Mouse (Mus musculus): Measurements from ENCODE around the gene Mrps34. TPM values are rescaled to one million over a fixed set of nuclear protein-coding genes. Genes with fewer than 3 reads are reported as not detected.
A peak's percentile ranks its signal among the peaks of the same experiment; 100 is the strongest.

Gene Mrps34
- polyA plus RNA-seq, 1 experiment from 2014 or later, result 82.6 TPM

- no peak overlapping the region for H3K27ac ChIP-seq
- H3K9ac ChIP-seq, result no peak overlapping the region
- H3K4me2 ChIP-seq (replicated peaks), result no peak overlapping the region
- DNase-seq (ENCODE audit: low spot score) (no peak), ATAC-seq (ENCODE audit: low FRiP score) (no peak)
- no peaks in the 10 kb centered on the region for H3K4me1 ChIP-seq (replicated peaks; ENCODE audit: control insufficient read depth, insufficient read depth, low read length)
- no peaks in the 10 kb centered on the region for H3K9me3 ChIP-seq (ENCODE audit: control insufficient read depth, low read length)
- H3K27me3 ChIP-seq (ENCODE audit: control insufficient read depth, insufficient read depth, low read length), result no peaks in the 10 kb centered on the region
- 67% methylated on average over 10 of the region's 10 CpGs for WGBS
- peaks cover under 1% of the 10 kb centered on the region for H3K36me3 ChIP-seq (replicated peaks; ENCODE audit: control insufficient read depth, insufficient read depth)
- H3K4me3 ChIP-seq (replicated peaks; ENCODE audit: low read length), result no peak overlapping the region
Measured at GRCm38 (mm10) chr17:24877336-24878116, 17.4 kb upstream of the Mrps34 start.

- Histone ChIP-seq H3K9ac (no peak overlapping the region), H3K4me1 (replicated peaks; ENCODE audit: control insufficient read depth, insufficient read depth, low read length) (no peaks in the 10 kb centered on the region), H3K9me3 (ENCODE audit: control insufficient read depth, low read length) (no peaks in the 10 kb centered on the region), H3K27ac (no peak overlapping the region), H3K27me3 (ENCODE audit: control insufficient read depth, insufficient read depth, low read length) (no peaks in the 10 kb centered on the region), H3K4me3 (replicated peaks; ENCODE audit: low read length) (no peak overlapping the region), H3K36me3 (replicated peaks; ENCODE audit: control insufficient read depth, insufficient read depth) (peaks cover 6% of the 10 kb centered on the region), H3K4me2 (replicated peaks) (no peak overlapping the region)
- ATAC-seq (ENCODE audit: low FRiP score) (no peak), DNase-seq (ENCODE audit: low spot score) (no peak)
- WGBS, result 44% methylated on average over 5 of the region's 5 CpGs
Measured at GRCm38 (mm10) chr17:24878117-24878397, 16.9 kb upstream of the Mrps34 start.

- WGBS, result 80% methylated on average over 8 of the region's 8 CpGs
- peaks cover 10% of the 10 kb centered on the region for H3K36me3 ChIP-seq (replicated peaks; ENCODE audit: control insufficient read depth, insufficient read depth)
Measured at GRCm38 (mm10) chr17:24878531-24878930, 16.4 kb upstream of the Mrps34 start.

GRCm38 (mm10) chr17:24881738-24882440, 13.0 kb upstream of the Mrps34 start:
- ATAC-seq (ENCODE audit: low FRiP score), result no peak
- Histone ChIP-seq H3K27ac (no peak overlapping the region), H3K9me3 (ENCODE audit: control insufficient read depth, low read length) (no peaks in the 10 kb centered on the region), H3K4me3 (replicated peaks; ENCODE audit: low read length) (no peak overlapping the region), H3K4me1 (replicated peaks; ENCODE audit: control insufficient read depth, insufficient read depth, low read length) (peaks cover 7% of the 10 kb centered on the region), H3K4me2 (replicated peaks) (no peak overlapping the region), H3K27me3 (ENCODE audit: control insufficient read depth, insufficient read depth, low read length) (no peaks in the 10 kb centered on the region), H3K36me3 (replicated peaks; ENCODE audit: control insufficient read depth, insufficient read depth) (peaks cover 21% of the 10 kb centered on the region), H3K9ac (no peak overlapping the region)
- no peak for DNase-seq (ENCODE audit: low spot score)
- WGBS, result 54% methylated on average over 7 of the region's 7 CpGs

More at GRCm38 (mm10) chr17:24878531-24878930, 16.4 kb upstream of the Mrps34 start:
- no peaks in the 10 kb centered on the region for H3K27me3 ChIP-seq (ENCODE audit: control insufficient read depth, insufficient read depth, low read length)
- no peak overlapping the region for H3K4me2 ChIP-seq (replicated peaks)
- no peak overlapping the region for H3K4me3 ChIP-seq (replicated peaks; ENCODE audit: low read length)
- H3K27ac ChIP-seq, result no peak overlapping the region
- no peaks in the 10 kb centered on the region for H3K4me1 ChIP-seq (replicated peaks; ENCODE audit: control insufficient read depth, insufficient read depth, low read length)
- ATAC-seq (ENCODE audit: low FRiP score) (no peak), DNase-seq (ENCODE audit: low spot score) (no peak)
- no peak overlapping the region for H3K9ac ChIP-seq
- no peaks in the 10 kb centered on the region for H3K9me3 ChIP-seq (ENCODE audit: control insufficient read depth, low read length)

GRCm38 (mm10) chr17:24884391-24884790, 10.5 kb upstream of the Mrps34 start:
- Histone ChIP-seq H3K4me1 (replicated peaks; ENCODE audit: control insufficient read depth, insufficient read depth, low read length) (peaks cover 18% of the 10 kb centered on the region), H3K9me3 (ENCODE audit: control insufficient read depth, low read length) (no peaks in the 10 kb centered on the region), H3K9ac (no peak overlapping the region), H3K4me3 (replicated peaks; ENCODE audit: low read length) (no peak overlapping the region), H3K36me3 (replicated peaks; ENCODE audit: control insufficient read depth, insufficient read depth) (peaks cover 33% of the 10 kb centered on the region), H3K27me3 (ENCODE audit: control insufficient read depth, insufficient read depth, low read length) (no peaks in the 10 kb centered on the region), H3K27ac (no peak overlapping the region), H3K4me2 (replicated peaks) (no peak overlapping the region)
- DNase-seq (ENCODE audit: low spot score) (no peak), ATAC-seq (ENCODE audit: low FRiP score) (no peak)
- WGBS, result 90% methylated on average over 6 of the region's 6 CpGs

GRCm38 (mm10) chr17:24885356-24886133, 9.4 kb upstream of the Mrps34 start:
- H3K9me3 ChIP-seq (ENCODE audit: control insufficient read depth, low read length), result no peaks in the 10 kb centered on the region
- H3K27ac ChIP-seq, result no peak overlapping the region
- H3K4me3 ChIP-seq (replicated peaks; ENCODE audit: low read length), result peak overlapping the region; percentile 49
- H3K4me1 ChIP-seq (replicated peaks; ENCODE audit: control insufficient read depth, insufficient read depth, low read length), result peaks cover 18% of the 10 kb centered on the region
- DNase-seq (ENCODE audit: low spot score) (no peak), ATAC-seq (ENCODE audit: low FRiP score) (no peak)
- H3K36me3 ChIP-seq (replicated peaks; ENCODE audit: control insufficient read depth, insufficient read depth), result peaks cover 45% of the 10 kb centered on the region
- peak overlapping the region; percentile 69 for H3K4me2 ChIP-seq (replicated peaks)
- 25% methylated on average over 22 of the region's 22 CpGs for WGBS
- peak overlapping the region; percentile 49 for H3K9ac ChIP-seq
- no peaks in the 10 kb centered on the region for H3K27me3 ChIP-seq (ENCODE audit: control insufficient read depth, insufficient read depth, low read length)

GRCm38 (mm10) chr17:24886134-24886931, 8.6 kb upstream of the Mrps34 start, which contains the start of the genes Nubp2 and Spsb3:
Gene Nubp2, minus strand, starts transcription at chr17:24886349.
Gene Spsb3, plus strand, starts transcription at chr17:24886643.
- peaks cover 18% of the 10 kb centered on the region for H3K4me1 ChIP-seq (replicated peaks; ENCODE audit: control insufficient read depth, insufficient read depth, low read length)
- peak; percentile 96 for ATAC-seq (ENCODE audit: low FRiP score)
- H3K36me3 ChIP-seq (replicated peaks; ENCODE audit: control insufficient read depth, insufficient read depth), result peaks cover 53% of the 10 kb centered on the region
- H3K4me3 ChIP-seq (replicated peaks; ENCODE audit: low read length), result peak within 1 kb of the TSS; percentile 95
- no peaks in the 10 kb centered on the region for H3K27me3 ChIP-seq (ENCODE audit: control insufficient read depth, insufficient read depth, low read length)
- H3K4me2 ChIP-seq (replicated peaks), result peak within 1 kb of the TSS; percentile 74
- peak; percentile 98 for DNase-seq (ENCODE audit: low spot score)
- under 1% methylated on average over 69 of the region's 69 CpGs for WGBS
- peak within 1 kb of the TSS; percentile 82 for H3K27ac ChIP-seq
- peak within 1 kb of the TSS; percentile 88 for H3K9ac ChIP-seq
- no peaks in the 10 kb centered on the region for H3K9me3 ChIP-seq (ENCODE audit: control insufficient read depth, low read length)

GRCm38 (mm10) chr17:24886932-24887271, 8.0 kb upstream of the Mrps34 start:
- H3K4me1 ChIP-seq (replicated peaks; ENCODE audit: control insufficient read depth, insufficient read depth, low read length), result peaks cover 18% of the 10 kb centered on the region
- peak overlapping the region; percentile 82 for H3K27ac ChIP-seq
- H3K9me3 ChIP-seq (ENCODE audit: control insufficient read depth, low read length), result no peaks in the 10 kb centered on the region
- WGBS, result 2% methylated on average over 18 of the region's 18 CpGs
- H3K4me2 ChIP-seq (replicated peaks), result peak overlapping the region; percentile 74
- H3K27me3 ChIP-seq (ENCODE audit: control insufficient read depth, insufficient read depth, low read length), result no peaks in the 10 kb centered on the region
- peak overlapping the region; percentile 88 for H3K9ac ChIP-seq
- DNase-seq (ENCODE audit: low spot score) (no peak), ATAC-seq (ENCODE audit: low FRiP score) (no peak; the same call in none of the 2 replicates)
- peaks cover 58% of the 10 kb centered on the region for H3K36me3 ChIP-seq (replicated peaks; ENCODE audit: control insufficient read depth, insufficient read depth)
- H3K4me3 ChIP-seq (replicated peaks; ENCODE audit: low read length), result peak overlapping the region; percentile 95

Data from hindbrain, embryonic 14.5 days (tissue).